In the genomic region with DNA sequence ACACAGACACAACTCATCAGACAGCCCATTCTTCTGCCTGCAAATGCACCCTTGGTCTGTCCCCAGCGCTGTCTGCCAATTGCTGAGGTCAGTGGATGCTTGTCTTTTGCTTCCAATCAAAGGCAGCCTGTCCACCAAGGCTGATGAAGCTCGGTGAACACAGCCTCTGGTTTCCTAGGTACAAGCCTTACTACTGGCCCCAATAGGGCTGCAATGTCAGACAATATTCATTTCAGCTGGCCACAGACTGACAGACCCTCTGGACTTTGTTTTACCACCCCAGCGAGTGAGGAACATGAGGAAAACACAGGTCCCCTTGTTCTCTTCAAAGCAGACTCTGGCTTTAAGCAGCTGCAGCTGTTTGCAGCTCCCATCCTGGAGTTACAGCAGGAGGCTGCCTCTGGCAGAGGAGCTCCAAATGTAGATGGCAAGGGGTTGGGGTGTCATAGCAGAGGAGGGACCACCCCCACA, we compare ENCODE assay signal across 8 mouse cellular contexts. TPM values are rescaled to one million over a fixed set of nuclear protein-coding genes. Genes with fewer than 3 reads are reported as not detected.
DNase-seq lines count a peak whose midpoint lies in the region; ATAC-seq lines count a peak whose summit lies in the region.

No protein-coding gene starts in this region.

- H3K9ac ChIP-seq in lung, embryonic 15.5 days = peak overlapping the region; percentile 69; the same call in 1 of the 2 replicates
- peak overlapping the region; percentile 73; the same call in 1 of the 2 replicates for H3K9ac ChIP-seq in forebrain, embryonic 11.5 days (ENCODE audit: low read length)

- no peaks in the 10 kb centered on the region for H3K27me3 ChIP-seq in lung, embryonic 15.5 days
- no peaks in the 10 kb centered on the region for H3K27me3 ChIP-seq in forebrain, embryonic 11.5 days (ENCODE audit: control insufficient read depth, insufficient read depth, low read length)

- H3K4me2 ChIP-seq in lung, embryonic 15.5 days = peak overlapping the region; percentile 62; the same call in 1 of the 2 replicates
- H3K4me2 ChIP-seq in forebrain, embryonic 11.5 days (ENCODE audit: low read depth, low read length, severe bottlenecking) = peak overlapping the region; percentile 45

- H3K36me3 ChIP-seq in lung, embryonic 15.5 days = no peaks in the 10 kb centered on the region
- H3K36me3 ChIP-seq in forebrain, embryonic 11.5 days (ENCODE audit: control insufficient read depth, insufficient read depth, low read length) = no peaks in the 10 kb centered on the region

- peaks cover 24% of the 10 kb centered on the region for H3K4me1 ChIP-seq in lung, embryonic 15.5 days
- H3K4me1 ChIP-seq in forebrain, embryonic 11.5 days (replicated peaks; ENCODE audit: control insufficient read depth, insufficient read depth, low read length) = peaks cover 4% of the 10 kb centered on the region; the same call in 1 of the 2 replicates

- peak overlapping the region; percentile 90 for H3K27ac ChIP-seq in lung, embryonic 15.5 days
- H3K27ac ChIP-seq in forebrain, embryonic 11.5 days (ENCODE audit: low read depth, low read length) = peak overlapping the region; percentile 73

- no peak for DNase-seq in lung, postnatal 25 days (ENCODE audit: low spot score)
- no peak for DNase-seq in forebrain, embryonic 11.5 days (ENCODE audit: low spot score)
- DNase-seq in heart, postnatal 4 days = peak; percentile 49
- peak; percentile 30 for DNase-seq in left cerebral cortex, postnatal 4 days
- peak; percentile 34 for DNase-seq in neural tube, embryonic 10.5 days (ENCODE audit: extremely low spot score, low spot score)
- no peak for DNase-seq in thymus, postnatal 14 days
- no peak for DNase-seq in adrenal gland, adult 18-20 months (ENCODE audit: low spot score in 2 of 2)

- WGBS in lung, embryonic 15.5 days = 60% methylated on average over 3 of the region's 3 CpGs
- WGBS in forebrain, embryonic 11.5 days = 63% methylated on average over 3 of the region's 3 CpGs

- ATAC-seq in lung, embryonic 15.5 days (ENCODE audit: borderline replicate concordance, extremely low read depth, low FRiP score, low TSS enrichment) = no peak
- no peak for ATAC-seq in forebrain, embryonic 11.5 days (replicated peaks; ENCODE audit: low FRiP score)

- intact Hi-C loops in left cerebral cortex, postnatal 4 days (cut with DNase I) = no loop called here

- peak overlapping the region; percentile 92; the same call in 1 of the 2 replicates for H3K4me3 ChIP-seq in lung, embryonic 15.5 days
- H3K4me3 ChIP-seq in forebrain, embryonic 11.5 days (ENCODE audit: low read depth, low read length) = no peak overlapping the region; the same call in 1 of the 2 replicates

- H3K9me3 ChIP-seq in lung, embryonic 15.5 days = no peaks in the 10 kb centered on the region
- no peaks in the 10 kb centered on the region for H3K9me3 ChIP-seq in forebrain, embryonic 11.5 days (ENCODE audit: control insufficient read depth, low read length)

RNA-seq across cellular contexts. Expression of a gene that starts 1.3 kb away (rescaled TPM):
- polyA plus RNA-seq in lung, embryonic 15.5 days (2015; fragmentation: Nextera tagmentation; extraction: Ambion mirVana) = 11.7 and 13.2 TPM in 2 replicates
- 24.7 and 25.6 TPM in 2 replicates for polyA plus RNA-seq in forebrain, embryonic 11.5 days (2014; fragmentation: Nextera tagmentation; extraction: Ambion mirVana)
- total RNA-seq in heart, postnatal 4 days (2021) = 10 to 100 TPM; 31.8 to 33.4 TPM
- total RNA-seq in left cerebral cortex, postnatal 4 days (2021) = 100 to 1,000 TPM; 184 to 189 TPM
- total RNA-seq in adrenal gland, adult 18-20 months (2021) = 10 to 100 TPM; 34.3 to 38.0 TPM

RNA-seq across cellular contexts. Expression of a gene that starts 12.6 kb away (rescaled TPM):
- 56.1 and 63.3 TPM in 2 replicates for polyA plus RNA-seq in lung, embryonic 15.5 days (2015; fragmentation: Nextera tagmentation; extraction: Ambion mirVana)
- polyA plus RNA-seq in forebrain, embryonic 11.5 days (2014; fragmentation: Nextera tagmentation; extraction: Ambion mirVana) = 67.3 and 70.8 TPM in 2 replicates
- 10 to 100 TPM; 38.3 to 40.8 TPM for total RNA-seq in heart, postnatal 4 days (2021)
- total RNA-seq in left cerebral cortex, postnatal 4 days (2021) = 10 to 100 TPM; 64.5 to 67.2 TPM
- total RNA-seq in adrenal gland, adult 18-20 months (2021) = 10 to 100 TPM; 39.1 to 50.4 TPM

RNA-seq across cellular contexts. Expression of a gene that starts 36.8 kb away (rescaled TPM):
- polyA plus RNA-seq in lung, embryonic 15.5 days (2015; fragmentation: Nextera tagmentation; extraction: Ambion mirVana) = 25.7 and 28.1 TPM in 2 replicates
- 26.7 and 27.8 TPM in 2 replicates for polyA plus RNA-seq in forebrain, embryonic 11.5 days (2014; fragmentation: Nextera tagmentation; extraction: Ambion mirVana)
- 10 to 100 TPM; 26.0 to 28.1 TPM for total RNA-seq in heart, postnatal 4 days (2021)
- 10 to 100 TPM; 53.6 to 59.2 TPM for total RNA-seq in left cerebral cortex, postnatal 4 days (2021)
- total RNA-seq in adrenal gland, adult 18-20 months (2021) = 10 to 100 TPM; 14.9 to 15.5 TPM

Comparison
In these comparisons a context has a peak if more than half of its experiments do, and no peak if none do; other contexts are left out.
1. DNase-seq: peak in heart, postnatal 4 days (single experiment), left cerebral cortex, postnatal 4 days (single experiment) and neural tube, embryonic 10.5 days (single experiment); none in lung, postnatal 25 days (single experiment), forebrain, embryonic 11.5 days (single experiment), thymus, postnatal 14 days (single experiment) and adrenal gland, adult 18-20 months (0 of 2).
2. RNA of a gene that starts 1.3 kb away (total RNA-seq): 184 to 189 TPM in left cerebral cortex, postnatal 4 days; 34.3 to 38.0 TPM in adrenal gland, adult 18-20 months and 31.8 to 33.4 TPM in heart, postnatal 4 days; every median in the first group is over 4 times any median in the second.